Mouse (Mus musculus) urinary bladder, postnatal 25 days (tissue): ENCODE data around the gene Chga.

Experiments
- DNase-seq: peaks from one replicate; pipeline ENCODE4 v3.0.0; 2022; ENCODE audit warnings: low spot score

Chga gene

DNA sequence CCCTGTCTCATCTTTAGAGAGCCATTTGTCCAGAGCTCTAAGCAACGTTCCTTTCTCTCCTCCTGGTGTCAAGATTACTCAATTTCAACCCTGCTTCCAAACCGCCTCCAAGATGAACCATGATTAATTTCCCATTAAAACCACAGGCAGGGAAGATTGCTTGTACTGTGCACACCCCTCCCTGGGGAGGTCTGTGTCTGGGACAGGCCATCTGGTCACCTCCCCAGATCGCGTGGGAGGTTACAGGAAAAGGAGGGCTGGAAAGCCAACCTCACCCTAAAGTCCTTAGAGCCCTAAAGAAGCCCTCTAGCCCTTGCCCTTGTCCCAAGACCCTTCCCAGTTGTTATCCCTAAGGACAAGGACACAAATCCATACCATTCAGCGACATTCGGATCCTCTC, 45.6 kb downstream of the Chga start:
- no peak for DNase-seq

DNA sequence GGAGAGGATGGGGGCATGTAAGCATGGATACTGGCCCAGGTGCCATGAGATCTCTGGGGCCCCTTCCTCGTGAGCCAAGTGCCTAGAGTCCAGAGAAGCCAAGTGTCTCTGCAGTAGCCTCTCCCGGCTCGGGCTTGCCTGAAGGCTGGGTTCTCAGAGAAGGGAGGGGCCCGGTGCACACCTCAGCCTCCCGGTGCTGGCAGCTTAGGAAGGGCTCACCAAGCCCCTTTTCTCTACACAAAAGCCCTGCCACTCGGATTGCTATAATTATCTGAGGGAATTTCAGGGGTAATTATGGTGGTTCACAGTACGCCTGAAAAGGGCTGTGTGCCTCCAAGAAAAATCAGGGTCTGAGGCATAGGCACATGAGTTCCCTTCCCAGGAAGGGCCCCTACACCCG, 47.1 kb downstream of the Chga start:
- DNase-seq = no peak

DNA sequence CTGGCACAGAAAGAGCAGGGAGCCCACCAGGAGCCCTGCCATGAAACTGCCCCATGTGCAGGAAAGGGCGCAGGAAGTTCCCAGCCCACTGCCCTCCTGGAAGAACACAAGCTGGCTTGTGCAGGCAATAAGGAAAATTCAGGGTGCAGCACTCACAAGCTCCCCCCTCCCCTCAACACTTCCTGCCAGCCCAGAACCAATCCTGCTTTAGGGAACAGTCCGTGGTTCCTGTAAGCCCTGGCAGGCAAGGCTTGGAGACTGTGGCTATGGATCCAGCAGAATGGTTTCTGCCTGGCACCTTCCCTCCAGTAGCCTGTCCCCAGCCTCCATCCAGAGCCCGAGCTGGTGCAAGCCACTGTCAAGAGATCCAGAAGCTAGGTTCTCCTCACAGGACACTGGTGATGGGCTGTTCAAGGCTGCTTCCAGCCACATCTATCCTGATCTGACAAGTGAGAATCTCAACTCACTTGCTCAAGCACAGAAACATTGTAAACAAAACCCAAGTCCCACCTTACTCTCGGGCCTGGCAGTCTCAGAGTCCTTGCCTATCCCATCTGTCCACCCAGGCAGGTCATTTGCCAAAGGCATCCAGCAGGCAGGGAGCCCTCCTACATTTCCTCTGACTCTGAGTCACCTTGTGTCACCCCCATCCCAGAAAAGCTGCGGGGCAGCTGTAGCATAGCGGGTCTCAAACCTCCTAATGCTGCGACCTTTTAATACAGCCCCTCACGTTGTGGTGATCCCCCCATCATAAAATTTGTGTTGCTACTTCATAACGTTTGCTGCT, 47.7 kb downstream of the Chga start:
- DNase-seq = no peak

GRCm38 (mm10) chr12:102605607-102606006, 50.8 kb downstream of the Chga start:
- DNase-seq = no peak

DNA sequence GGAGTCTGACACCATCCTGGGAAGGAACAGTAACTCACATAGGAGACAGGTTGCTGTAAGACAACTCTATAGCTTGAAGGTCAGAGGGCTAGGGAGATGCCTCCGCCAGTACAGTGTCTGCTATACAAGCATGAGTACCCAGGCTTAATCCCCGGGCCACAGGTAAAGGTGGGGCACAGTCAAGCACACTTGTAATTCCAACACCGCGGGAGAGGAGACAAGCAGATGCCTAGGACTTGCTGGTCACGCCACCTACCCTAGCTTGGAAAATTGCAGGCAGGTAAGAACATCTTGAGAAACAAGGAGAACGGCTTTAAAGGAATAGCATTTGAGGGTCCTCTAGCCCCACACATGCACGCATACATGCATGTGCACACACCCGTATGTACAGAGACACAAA, 52.3 kb downstream of the Chga start:
- no peak for DNase-seq

GRCm38 (mm10) chr12:102607808-102608517, 53.2 kb downstream of the Chga start:
- no peak for DNase-seq

DNA sequence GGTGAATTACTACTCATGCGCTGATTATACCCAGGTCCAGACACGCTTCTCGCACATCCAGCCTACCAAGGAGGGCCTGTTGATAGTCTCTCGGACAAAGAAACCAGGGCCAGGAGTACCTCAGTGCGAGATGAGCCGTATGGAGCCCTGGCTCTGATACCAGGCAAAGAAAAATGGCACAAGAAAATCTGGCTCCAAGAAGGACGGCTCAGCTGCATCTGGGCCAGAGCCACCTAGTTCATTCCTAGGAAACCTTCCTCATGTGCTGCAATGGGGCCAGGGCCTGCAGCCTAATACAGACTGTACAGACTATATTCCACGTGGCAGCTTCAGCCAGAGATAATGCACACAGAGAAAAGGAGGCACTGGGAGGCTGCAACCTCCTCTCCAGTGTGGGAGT, 56.2 kb downstream of the Chga start:
- DNase-seq = no peak

DNA sequence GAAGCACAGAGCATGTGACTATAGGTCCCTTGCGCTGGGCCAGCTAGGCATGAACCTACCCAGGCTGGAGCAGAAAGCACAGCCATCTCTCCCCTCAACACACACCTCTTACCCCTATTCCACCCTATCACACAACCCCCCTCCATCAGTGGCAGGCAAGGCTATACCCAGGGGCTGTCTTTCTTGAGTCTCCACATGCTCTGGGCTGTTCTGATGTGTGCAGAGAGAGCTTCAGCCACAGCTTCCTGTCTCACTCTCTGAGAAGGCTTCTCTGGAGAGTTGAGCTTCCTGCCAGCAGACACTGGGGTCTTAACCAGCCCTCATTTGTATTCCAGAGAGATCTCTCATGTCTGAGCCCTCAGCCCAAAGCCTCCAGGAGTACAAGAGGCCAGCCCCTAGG, 57.7 kb downstream of the Chga start:
- DNase-seq = no peak

- no peak for DNase-seq
Measured at GRCm38 (mm10) chr12:102613411-102613810, 58.6 kb downstream of the Chga start.
